Mouse (Mus musculus) neural tube, embryonic 14.5 days (tissue): ENCODE measurements around the gene Adcy10. TPM values are rescaled to one million over a fixed set of nuclear protein-coding genes. Genes with fewer than 3 reads are reported as not detected.

Source experiments
- ATAC-seq: fragments of 200-750 bp; cut with Nextera tagmentation; 2 replicates; pipeline ENCODE4 v1.8.0; 2017; ENCODE audit warnings: low read depth, mild to moderate bottlenecking, moderate TSS enrichment, moderate library complexity
- H3K27ac ChIP-seq: fragments of 300-500 bp; sonication (generic); 2 replicates; pipeline ENCODE4 v1.5.1; 2014; ENCODE audit warnings: low read depth, mild to moderate bottlenecking, control low read depth, low read length, moderate library complexity, mixed read lengths
- H3K27me3 ChIP-seq: fragments of 300-500 bp; sonication (generic); 2 replicates; pipeline ENCODE4 v1.6.1; 2014; ENCODE audit warnings: low read length; ENCODE audit not compliant: control insufficient read depth, insufficient read depth
- H3K36me3 ChIP-seq: fragments of 300-500 bp; sonication (generic); 2 replicates; pipeline ENCODE4 v1.6.1; 2014; ENCODE audit warnings: low read length, mixed read lengths; ENCODE audit not compliant: control insufficient read depth, insufficient read depth
- H3K4me1 ChIP-seq: fragments of 300-500 bp; sonication (generic); 2 replicates; pipeline ENCODE4 v1.6.1; 2014; ENCODE audit warnings: low read length; ENCODE audit not compliant: control insufficient read depth, insufficient read depth
- H3K4me2 ChIP-seq: fragments of 300-500 bp; sonication (generic); 2 replicates; pipeline ENCODE4 v1.6.1; 2014; ENCODE audit warnings: mild to moderate bottlenecking, low read depth, low read length, control low read depth
- H3K4me3 ChIP-seq: fragments of 300-500 bp; sonication (generic); 2 replicates; pipeline ENCODE4 v1.5.1; 2014; ENCODE audit warnings: low read depth, low read length, control low read depth, mixed read lengths
- H3K9ac ChIP-seq: fragments of 300-500 bp; sonication (generic); replicated peaks from 2 replicates; pipeline ENCODE4 v1.6.1; 2014; ENCODE audit warnings: low read depth, mild to moderate bottlenecking, control low read depth, low read length, mixed read lengths
- H3K9me3 ChIP-seq: fragments of 300-500 bp; sonication (generic); 2 replicates; pipeline ENCODE4 v1.6.1; 2016; ENCODE audit warnings: low read length; ENCODE audit not compliant: control insufficient read depth
- WGBS: fragments of 180-500 bp; shearing (Covaris S2); extraction: QIAGEN DNeasy Blood & Tissue Kit; methylation state at CpG from one replicate; pipeline ENCODE4 v1.1.7; 2014; 5-methylcytosine and 5-hydroxymethylcytosine counted together
- polyA plus RNA-seq: library from polyadenylated mRNA; unstranded; fragments of >200 nt; fragmentation: Nextera tagmentation; extraction: Ambion mirVana; gene quantifications from 2 replicates; pipeline ENCODE4 v1.2.1, GENCODE M21; 2014

Adcy10 gene
- polyA plus RNA-seq, 1 experiment from 2014 or later: 0.28 TPM

- H3K36me3 ChIP-seq: peaks cover 7% of the 10 kb centered on the region
- no peaks in the 10 kb centered on the region for H3K9me3 ChIP-seq
- 64% methylated on average over 8 of the region's 8 CpGs for WGBS
- H3K27me3 ChIP-seq: no peaks in the 10 kb centered on the region
- no peak overlapping the region for H3K4me2 ChIP-seq
- H3K9ac ChIP-seq: no peak overlapping the region
- no peak for ATAC-seq
- H3K4me3 ChIP-seq: no peak overlapping the region
- no peaks in the 10 kb centered on the region for H3K4me1 ChIP-seq
- H3K27ac ChIP-seq: no peak overlapping the region
These were observed 102.9 kb downstream of the Adcy10 start for GRCm38 (mm10) chr1:165587845-165588244.

- no peaks in the 10 kb centered on the region for H3K9me3 ChIP-seq
- no peaks in the 10 kb centered on the region for H3K4me1 ChIP-seq
- WGBS: 59% methylated on average over 10 of the region's 10 CpGs
- no peak overlapping the region for H3K27ac ChIP-seq
- H3K9ac ChIP-seq: no peak overlapping the region
- no peak overlapping the region for H3K4me2 ChIP-seq
- ATAC-seq: peak; percentile 28; the same call in 1 of the 2 replicates
- no peak overlapping the region for H3K4me3 ChIP-seq
- H3K36me3 ChIP-seq: peaks cover 11% of the 10 kb centered on the region
- no peaks in the 10 kb centered on the region for H3K27me3 ChIP-seq
These were observed 104.5 kb downstream of the Adcy10 start for GRCm38 (mm10) chr1:165589280-165590048.

- 0 out of 2 replicates have a peak, but pooled peaks have one; percentile 18 for ATAC-seq
- Histone ChIP-seq H3K4me3 (no peak overlapping the region), H3K4me2 (no peak overlapping the region), H3K27me3 (no peaks in the 10 kb centered on the region), H3K9ac (no peak overlapping the region), H3K9me3 (no peaks in the 10 kb centered on the region), H3K27ac (no peak overlapping the region), H3K36me3 (peaks cover 18% of the 10 kb centered on the region), H3K4me1 (no peaks in the 10 kb centered on the region)
- WGBS: 82% methylated on average over 8 of the region's 8 CpGs
These were observed 105.8 kb downstream of the Adcy10 start for GRCm38 (mm10) chr1:165590760-165591159.

- Histone ChIP-seq H3K9ac (no peak overlapping the region), H3K27ac (no peak overlapping the region), H3K36me3 (peaks cover 18% of the 10 kb centered on the region), H3K27me3 (no peaks in the 10 kb centered on the region), H3K4me2 (no peak overlapping the region), H3K4me1 (no peaks in the 10 kb centered on the region), H3K9me3 (no peaks in the 10 kb centered on the region), H3K4me3 (no peak overlapping the region)
- WGBS: 88% methylated on average over 14 of the region's 14 CpGs
- ATAC-seq: no peak
These were observed 107.5 kb downstream of the Adcy10 start for GRCm38 (mm10) chr1:165592295-165593082.

- 91% methylated on average over 15 of the region's 15 CpGs for WGBS
- no peaks in the 10 kb centered on the region for H3K27me3 ChIP-seq
- H3K9me3 ChIP-seq: no peaks in the 10 kb centered on the region
- H3K9ac ChIP-seq: no peak overlapping the region
- ATAC-seq: no peak
- H3K4me1 ChIP-seq: no peaks in the 10 kb centered on the region
- no peak overlapping the region for H3K4me3 ChIP-seq
- no peak overlapping the region for H3K27ac ChIP-seq
- H3K4me2 ChIP-seq: no peak overlapping the region
- peaks cover 18% of the 10 kb centered on the region for H3K36me3 ChIP-seq
These were observed 109.9 kb downstream of the Adcy10 start for GRCm38 (mm10) chr1:165594699-165595421.

- Histone ChIP-seq H3K36me3 (peaks cover 14% of the 10 kb centered on the region), H3K4me3 (no peak overlapping the region), H3K9ac (no peak overlapping the region), H3K9me3 (no peaks in the 10 kb centered on the region), H3K27ac (no peak overlapping the region), H3K27me3 (no peaks in the 10 kb centered on the region), H3K4me1 (no peaks in the 10 kb centered on the region), H3K4me2 (no peak overlapping the region)
- WGBS: 89% methylated on average over 9 of the region's 10 CpGs
- no peak for ATAC-seq
These were observed 116.8 kb downstream of the Adcy10 start for GRCm38 (mm10) chr1:165601775-165602280.

- Histone ChIP-seq H3K27me3 (no peaks in the 10 kb centered on the region), H3K4me1 (no peaks in the 10 kb centered on the region), H3K4me2 (no peak overlapping the region), H3K9me3 (no peaks in the 10 kb centered on the region), H3K27ac (no peak overlapping the region), H3K9ac (no peak overlapping the region), H3K36me3 (peaks cover 19% of the 10 kb centered on the region), H3K4me3 (no peak overlapping the region)
- ATAC-seq: no peak
- 88% methylated on average over 14 of the region's 14 CpGs for WGBS
These were observed 118.2 kb downstream of the Adcy10 start for GRCm38 (mm10) chr1:165603218-165603617.

GRCm38 (mm10) chr1:165604203-165604602, 119.2 kb downstream of the Adcy10 start:
- Histone ChIP-seq H3K27me3 (no peaks in the 10 kb centered on the region), H3K4me1 (no peaks in the 10 kb centered on the region), H3K4me3 (no peak overlapping the region), H3K9me3 (no peaks in the 10 kb centered on the region), H3K4me2 (no peak overlapping the region), H3K9ac (no peak overlapping the region), H3K27ac (no peak overlapping the region), H3K36me3 (peaks cover 19% of the 10 kb centered on the region)
- WGBS: 91% methylated on average over 8 of the region's 8 CpGs
- no peak for ATAC-seq
